Mouse (Mus musculus) adrenal gland (tissue): Measurements from ENCODE around the gene Myrip.
"Not testable (repeated sequence)": the region's sequence is repeated elsewhere in the genome, so short reads cannot be mapped to it uniquely, and the experiment has no call there.

Experiments
- intact Hi-C: fragments of 180-260 bp; cut with DNase I; formaldehyde crosslinking; loops from one replicate; pipeline ENCODE4 v1.15.1; 2025

Gene Myrip

DNA sequence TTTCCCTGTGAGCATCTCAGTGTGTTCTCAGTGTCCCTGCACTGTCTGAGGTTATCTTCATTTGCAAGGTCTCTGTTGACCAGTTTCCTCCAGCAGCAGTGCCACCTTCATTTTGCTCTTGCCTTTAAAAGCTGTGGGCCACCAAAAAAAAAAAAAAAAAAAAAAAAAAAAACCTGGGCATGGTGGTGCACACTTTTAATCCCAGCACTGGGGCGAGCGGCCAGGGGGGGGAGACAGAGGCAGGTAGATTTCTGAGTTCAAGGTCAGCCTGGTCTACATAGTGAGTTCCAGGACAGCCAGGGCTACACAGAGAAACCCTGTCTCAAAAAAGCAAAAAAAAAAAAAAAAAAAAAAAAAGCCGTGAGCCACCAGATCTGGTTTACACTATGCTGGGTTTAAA, 29.7 kb downstream of the Myrip start:
- intact Hi-C loops: not testable (repeated sequence)

DNA sequence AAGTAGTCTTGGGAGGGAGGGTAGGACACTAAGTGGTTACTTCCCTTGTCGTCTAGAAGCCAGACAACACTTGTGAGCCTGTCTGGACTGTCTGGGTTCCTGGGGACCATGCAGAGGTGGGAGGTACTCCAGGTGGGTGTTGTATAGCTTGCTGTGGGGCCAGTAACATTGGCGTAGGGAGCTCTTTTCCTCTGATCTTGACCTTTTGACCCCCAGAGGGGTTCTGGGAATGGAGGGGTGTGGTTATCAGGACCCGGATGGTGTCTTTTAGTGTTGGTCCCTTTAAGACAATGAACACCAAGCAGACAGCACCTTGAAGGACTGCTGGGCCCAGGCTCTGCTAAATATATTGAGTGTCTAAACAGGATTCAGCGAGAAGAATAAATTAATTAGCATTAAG, 36.9 kb downstream of the Myrip start:
- intact Hi-C loops: no loop called here

DNA sequence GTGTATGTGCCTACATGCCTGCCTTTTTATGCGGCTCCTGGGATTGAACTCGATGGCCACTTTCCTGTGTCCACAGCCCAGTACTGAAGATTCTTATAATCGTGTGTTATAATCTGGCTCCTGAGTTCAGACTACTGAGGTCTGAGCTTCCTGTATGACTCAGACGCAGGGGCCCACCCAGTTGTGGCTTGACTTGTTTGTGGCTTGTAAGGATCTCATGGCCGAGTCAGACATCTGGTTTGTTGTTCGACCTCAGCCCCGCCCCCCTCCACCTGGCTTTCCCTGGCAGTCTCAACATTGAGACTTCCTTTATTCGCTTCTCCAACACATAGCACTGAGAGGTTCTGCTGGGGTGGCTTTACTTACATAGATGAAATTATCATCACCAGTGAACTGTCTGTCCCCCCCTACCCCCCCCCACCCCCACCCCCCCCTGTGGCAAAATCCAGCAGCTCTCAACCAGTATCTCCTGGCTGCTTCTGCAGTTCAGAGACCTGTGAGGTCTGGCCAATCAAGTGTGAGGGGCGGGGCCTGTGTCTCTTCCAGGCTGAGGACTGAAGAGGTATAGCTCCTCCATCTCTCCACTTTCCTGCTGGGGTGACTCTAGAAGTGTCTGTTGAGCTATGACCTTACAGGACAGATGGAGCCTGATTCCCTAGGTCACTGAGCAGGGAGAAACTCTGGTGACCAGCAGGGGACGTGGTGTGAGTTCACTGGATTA, 38.8 kb downstream of the Myrip start:
- intact Hi-C loops: no loop called here

DNA sequence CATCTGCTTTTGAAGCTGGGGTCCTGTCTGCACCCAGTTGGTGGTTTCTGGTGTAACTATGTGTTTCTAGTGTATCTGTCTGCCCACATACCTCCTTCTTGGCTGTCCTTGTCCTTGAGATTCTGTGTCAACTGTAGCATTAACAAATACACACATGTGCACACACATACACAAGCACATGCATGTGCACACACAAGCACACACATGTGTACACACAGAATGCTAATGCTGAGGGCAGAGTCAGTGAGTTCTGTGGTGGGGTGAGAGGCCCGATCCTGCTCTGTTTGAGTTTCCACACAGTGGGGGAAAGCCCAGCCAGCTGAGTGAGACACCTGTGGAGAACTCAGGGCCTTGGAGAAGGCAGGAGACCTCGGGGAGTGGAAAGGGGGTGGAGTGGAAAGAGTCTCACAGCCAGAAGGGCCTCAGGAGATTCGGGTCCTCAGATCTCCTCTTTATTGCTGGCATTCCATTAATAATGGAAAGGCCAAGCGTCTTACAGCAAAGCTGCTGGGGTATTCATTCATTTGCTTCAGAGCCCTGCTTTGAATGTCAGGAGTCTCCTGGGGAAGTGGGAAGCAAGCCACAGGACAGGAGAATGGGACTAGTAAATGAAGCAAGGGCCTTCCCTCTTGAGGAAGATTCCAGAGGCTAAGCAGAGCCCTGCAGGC, 41.9 kb downstream of the Myrip start:
- intact Hi-C loops: no loop called here

DNA sequence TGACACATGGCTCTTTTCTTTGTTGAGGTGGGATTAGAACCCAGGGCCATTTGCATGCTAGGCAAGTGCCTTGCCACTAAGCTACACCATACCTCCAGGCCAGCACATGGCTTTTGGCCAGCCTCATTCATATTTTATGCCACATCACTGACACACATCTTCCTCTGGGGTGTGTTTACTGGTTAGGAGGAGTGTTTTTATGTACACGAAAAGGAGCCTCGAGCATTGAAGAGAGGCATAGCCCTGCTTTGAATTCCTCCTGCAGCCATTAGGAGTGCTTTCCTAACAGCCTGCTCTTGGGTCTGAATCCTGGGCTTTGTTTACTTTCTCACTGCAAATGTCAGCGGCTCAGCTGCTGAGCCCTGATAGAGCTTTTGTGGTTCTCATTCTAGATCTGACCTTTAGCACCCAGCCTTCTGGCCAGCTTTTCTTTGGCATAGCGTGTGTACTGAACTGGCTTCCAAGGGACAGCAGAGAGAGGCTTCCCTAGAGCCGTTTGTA, 44.4 kb downstream of the Myrip start:
- intact Hi-C loops: no loop called here

DNA sequence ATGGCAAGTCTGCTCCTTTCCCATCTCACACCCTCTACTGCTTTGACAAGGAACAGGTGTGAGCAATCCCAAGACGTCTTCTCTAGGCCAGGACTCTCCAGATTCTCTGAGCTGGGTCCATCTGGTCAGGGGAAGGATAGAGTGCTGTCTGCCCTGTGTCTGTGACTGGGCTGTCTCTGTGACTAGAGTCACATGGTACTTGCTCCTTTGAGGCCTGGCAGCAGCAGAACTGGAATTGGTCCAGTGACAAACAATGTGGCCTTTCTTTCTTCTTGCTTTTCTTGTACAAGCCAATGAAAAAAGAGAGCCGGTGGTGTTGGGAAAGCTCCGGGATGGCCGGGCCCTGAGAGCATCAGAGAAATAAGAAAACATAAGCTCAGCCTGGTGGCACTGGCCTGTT, 47.8 kb downstream of the Myrip start:
- intact Hi-C loops: no loop called here

DNA sequence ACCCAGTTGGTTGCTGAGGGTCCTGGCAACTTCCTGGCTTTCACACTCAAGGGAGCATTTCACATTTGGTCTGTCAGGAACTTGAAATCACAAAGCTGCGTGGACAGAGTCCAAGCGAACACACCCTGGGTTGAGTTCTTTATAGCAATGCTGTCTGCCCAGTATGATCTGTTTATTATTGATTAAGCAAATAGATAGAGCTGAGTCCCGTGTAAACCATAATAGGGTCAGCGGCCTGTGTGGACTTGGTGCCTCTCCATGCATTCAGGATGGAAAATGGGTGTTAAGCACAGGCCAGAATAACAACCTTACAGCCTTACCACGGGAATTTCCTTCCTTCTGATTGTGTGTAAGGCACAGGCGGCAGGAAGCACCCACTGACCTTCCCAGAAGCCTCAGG, 49.0 kb downstream of the Myrip start:
- intact Hi-C loops: no loop called here

DNA sequence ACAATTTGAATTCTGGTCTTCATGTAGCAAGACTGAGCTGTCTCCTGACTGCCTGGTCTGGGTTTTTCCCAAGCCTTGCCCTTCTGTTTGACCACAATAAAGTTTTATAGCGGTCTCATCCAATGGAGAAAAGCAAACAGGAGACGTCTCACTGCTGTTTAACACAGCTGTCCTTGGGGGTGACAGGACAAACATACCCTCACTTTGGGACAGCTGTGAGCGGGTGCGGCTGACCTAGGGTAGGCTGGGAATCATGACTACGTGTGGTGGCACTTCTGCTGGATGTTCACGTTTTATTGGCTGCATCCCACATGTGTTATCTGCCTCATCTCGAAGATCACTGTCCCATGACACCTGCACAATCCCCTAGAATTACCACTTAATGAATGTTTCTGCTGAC, 49.7 kb downstream of the Myrip start:
- intact Hi-C loops: no loop called here

DNA sequence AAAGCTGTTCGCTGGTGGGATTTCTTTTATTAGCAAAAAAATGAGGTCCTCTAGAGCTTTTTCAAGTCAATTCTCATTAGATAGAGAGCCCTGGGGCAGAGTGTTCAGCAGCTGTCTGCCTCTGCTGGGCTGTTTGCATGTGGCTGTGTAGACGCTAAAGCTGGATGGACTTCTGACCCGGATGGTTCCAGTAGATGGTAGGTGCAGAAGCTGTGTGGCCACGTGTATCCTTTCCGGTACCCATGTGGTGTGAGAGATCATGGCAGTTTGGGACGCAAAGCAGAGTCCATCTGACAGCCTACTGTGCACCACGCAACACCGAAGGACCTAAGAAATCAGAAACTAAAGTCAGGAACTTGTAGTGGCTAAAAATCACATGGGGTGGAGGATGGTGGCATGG, 50.2 kb downstream of the Myrip start:
- intact Hi-C loops: no loop called here

DNA sequence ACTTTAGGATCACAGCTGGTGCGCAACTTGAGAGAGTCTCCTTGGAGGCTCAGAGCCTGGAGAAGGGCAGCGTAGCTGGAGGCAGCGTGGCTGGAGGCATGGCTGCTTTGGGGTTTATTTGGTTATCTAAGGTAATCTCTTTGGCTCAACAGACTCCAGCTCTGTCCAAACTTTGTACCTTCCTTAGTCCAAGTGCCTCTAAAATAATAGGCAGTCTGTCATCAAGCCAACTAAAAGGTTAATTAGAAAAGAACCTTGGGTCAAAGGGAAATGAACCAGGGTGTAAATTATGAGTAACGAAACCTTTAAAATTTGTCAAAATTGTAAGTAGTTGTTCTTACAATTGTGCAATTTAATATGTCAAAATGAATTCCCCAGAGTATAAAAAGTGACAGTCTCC, 51.7 kb downstream of the Myrip start:
- intact Hi-C loops: no loop called here

DNA sequence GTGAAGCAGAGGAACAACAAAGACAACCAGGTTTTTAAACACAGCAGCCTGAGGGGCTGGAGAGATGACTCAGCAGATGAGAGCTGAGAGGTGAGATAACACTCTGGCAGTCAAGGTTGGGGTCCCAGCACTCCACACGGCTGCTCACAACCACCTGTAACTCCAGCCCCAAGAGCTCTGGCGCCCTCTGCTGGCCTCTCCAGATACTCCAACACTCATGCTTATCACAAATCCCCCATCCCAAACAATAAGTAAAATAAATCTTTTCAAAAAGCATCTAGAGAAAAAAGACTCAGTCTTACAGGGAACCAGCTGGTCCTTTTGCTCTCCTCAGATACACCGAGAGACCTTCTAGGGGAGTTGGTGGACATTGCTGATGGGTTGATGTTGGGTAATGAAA, 52.7 kb downstream of the Myrip start:
- intact Hi-C loops: no loop called here

DNA sequence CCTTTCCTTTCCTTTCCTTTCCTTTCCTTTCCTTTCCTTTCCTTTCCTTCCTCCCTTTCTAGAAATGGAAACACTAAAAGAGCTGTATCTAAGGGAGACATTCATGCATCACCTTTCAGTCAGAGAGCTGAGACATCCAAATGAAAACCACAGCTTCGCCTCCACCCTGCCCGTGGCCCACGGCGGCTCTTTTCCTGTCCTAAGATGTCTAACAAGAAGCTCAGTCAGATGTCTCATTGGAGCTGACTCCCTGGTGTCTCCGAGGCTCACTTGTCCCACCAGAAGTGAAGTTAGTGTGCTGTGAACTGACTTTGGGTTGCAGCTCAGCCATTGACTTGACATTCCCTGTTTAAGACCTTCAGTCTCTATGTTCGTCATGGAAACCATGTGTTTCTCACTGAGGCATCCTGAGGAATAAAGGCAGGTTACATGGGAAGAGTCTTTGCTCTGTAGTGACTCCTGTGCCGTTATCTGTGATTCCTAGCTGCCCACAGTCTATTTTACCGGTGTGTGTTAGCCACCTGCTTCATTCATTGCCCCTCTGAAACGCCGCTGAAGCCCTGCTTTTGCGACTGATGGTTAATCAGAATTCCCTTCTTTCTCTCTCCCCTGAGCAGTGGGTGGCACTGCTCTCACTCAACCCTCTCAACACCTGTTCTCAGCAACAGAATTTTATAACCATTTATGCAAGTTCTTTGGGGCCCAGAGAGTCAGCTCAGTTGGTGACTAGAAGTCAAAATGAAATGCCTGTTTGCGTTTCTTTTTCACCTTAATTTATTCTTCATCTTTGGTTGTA, 53.4 kb downstream of the Myrip start:
- intact Hi-C loops: no loop called here

DNA sequence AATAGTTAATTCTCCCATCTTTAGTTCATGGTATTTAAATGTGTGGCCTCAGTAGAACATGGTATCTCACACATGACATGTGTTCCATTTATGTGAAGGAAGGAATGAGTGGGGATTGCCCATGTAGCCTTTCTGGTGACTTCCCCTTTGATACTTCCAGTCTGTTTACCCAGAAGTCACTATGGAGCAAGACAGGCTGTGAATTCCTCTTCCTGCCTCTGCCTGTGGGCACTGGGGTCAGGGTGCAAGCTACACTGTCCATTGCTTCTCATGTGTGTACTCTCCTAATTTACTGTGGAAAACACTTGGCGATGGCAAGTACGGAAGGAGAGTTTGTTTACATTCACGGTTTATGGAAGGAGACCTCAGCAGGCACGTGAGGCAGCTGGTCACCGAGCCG, 55.2 kb downstream of the Myrip start:
- intact Hi-C loops: no loop called here

DNA sequence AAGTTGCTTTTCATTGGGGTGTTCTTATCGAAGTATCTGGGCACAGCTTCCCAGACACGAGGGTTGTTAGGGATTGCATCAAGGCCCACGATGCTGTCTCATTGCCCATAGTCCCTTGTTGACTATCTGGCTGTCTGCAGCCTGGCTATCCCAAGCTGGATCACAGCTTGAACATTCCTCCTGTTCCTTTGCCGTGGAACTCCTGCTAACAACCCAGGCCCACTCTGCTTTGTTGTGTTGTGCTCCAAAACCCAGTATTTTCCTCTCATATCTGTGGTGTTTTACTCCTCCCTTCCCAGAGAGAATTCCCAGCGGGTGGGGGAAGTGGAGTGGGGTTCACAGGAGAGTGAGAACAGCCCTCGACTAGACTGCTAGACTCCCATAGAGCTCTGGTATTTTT, 56.7 kb downstream of the Myrip start:
- intact Hi-C loops: no loop called here

DNA sequence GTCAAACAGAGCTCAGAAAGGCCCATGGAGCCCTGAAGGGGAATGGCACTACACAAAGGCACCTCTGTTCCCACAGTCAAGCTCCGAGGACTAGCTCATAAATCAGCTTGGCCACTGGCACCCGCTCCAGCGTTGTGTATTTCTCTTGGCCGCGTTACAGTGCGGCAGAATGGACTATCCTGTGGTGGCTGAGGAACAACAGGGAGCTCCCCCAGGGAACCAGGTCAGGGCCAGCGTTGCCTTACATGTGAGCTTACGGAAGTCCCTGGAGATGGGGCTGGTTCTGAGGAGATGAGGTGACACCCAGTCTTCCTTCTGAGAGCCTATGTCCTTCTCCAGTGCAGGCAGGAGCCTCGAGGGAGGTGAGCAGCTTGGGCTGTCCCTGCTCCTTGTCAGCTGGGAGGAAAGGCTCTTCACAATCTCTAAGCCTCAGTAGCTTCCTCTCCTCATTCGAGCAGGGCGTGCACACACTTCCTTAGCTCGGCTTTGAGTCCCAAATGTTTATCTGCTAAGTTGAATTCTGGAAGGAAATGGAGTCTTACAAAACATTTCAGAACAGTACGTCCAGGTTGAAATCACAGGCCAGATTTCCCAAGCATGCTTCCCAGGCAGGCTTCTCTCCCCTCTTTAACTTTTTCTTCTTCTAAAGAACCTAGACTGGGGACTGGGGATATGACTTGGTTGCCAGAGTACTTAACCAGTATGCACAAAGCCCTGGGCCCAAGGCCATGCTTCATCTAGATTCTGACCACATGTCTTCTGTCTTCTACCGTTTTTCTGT, 59.3 kb downstream of the Myrip start:
- intact Hi-C loops: no loop called here

DNA sequence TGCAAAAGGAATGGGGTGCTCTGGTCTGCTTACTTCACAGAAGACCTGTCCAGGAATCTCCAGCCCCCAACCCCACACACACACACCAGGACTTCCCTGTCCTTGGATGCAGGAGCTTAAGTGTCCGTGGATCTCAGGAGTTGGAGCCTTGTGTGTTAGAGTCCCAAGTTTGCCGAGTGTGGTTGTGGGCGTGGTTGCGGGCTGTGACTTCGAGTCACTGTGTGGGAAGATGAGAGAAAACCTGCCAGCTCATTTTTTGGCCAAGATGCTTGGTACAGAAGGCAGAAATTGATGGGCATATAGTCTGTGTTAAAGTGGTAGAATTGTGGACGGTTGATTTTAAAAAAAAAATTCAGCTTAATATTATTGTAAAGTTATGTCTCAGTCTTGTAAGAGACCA, 60.3 kb downstream of the Myrip start:
- intact Hi-C loops: no loop called here

DNA sequence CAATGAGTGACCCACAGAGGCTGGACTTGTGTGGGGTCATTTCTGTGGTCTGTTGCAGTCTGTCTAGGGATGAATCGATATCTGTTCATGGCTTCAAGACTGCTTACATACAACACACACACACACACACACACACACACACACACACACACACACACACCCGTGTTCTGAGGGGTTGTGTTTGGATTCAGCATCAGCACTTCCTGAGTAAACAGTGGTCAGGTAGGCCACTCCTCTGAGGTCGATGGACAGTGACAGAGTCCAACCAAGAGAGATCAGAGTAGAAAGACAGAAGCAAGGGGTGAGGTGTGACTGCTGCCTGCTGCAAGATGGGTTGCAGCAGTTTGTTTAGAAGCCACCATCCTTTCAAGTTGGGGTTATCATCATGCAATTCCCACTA, 61.4 kb downstream of the Myrip start:
- intact Hi-C loops: no loop called here

DNA sequence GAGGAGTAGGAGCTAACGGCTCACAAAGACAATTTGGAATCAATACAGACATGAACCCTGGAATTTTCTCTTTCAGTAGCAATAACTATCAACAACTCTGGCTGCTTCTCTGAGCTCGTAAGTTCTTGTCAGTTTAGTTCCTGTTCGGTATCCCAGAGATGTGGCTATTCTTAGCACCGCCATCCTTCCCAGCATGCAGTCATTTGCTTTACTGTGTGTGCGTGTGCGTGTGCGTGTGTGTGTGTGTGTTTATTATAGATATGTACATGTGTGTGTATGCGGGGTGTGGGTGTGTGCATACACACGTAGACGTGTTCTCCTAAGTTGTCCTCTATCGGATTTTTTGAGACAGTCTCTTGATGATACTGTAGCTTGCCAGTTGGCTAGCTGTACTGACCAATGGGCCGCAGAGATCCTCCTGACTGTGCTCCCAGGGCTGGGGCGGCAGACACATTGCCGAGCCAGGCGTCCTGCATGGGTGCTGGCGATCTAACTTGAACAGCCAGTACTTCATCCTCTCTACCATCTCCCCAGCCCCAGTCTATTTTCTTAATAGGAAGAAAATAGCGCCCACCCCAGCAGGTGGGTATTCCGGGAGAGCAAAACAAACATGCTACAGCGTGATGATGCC, 63.5 kb downstream of the Myrip start:
- intact Hi-C loops: no loop called here

DNA sequence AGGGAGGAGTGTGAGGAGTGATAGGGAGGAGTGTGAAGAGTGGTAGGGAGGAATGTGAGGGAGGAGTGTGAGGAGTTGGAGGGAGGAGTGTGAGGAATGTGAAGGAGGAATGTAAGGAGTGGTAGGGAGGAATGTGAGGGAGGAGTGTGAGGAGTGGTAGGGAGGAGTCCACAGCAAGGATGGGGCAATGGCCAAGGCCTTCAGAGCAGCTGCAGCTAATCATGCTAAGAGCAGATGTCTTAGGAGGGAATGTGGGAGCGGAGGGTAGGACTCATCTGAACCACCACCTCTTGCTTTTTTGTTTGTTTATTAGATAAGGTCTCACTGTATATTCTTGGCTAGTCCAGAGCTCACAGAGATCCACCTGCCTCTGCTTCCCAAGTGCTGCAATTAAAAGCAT, 66.2 kb downstream of the Myrip start:
- intact Hi-C loops: no loop called here

DNA sequence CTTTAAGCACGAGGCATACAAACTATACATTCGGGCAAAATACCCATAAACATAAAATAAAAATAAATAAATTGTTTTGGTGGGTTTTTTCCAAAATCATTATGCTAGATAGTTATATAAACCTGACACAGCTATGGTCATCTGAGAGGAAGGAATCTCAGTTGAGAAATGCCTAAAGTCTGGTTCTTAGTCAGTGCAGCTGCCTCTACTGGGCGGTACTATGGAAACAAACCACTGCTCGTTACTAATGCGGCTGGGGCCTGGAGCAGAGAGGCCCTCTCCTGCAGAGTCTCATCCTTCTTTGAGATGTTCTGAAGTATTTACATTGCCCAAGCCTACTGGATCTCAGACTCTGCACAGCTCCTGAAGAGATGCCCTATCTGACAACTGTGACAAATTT, 70.3 kb downstream of the Myrip start:
- intact Hi-C loops: no loop called here

DNA sequence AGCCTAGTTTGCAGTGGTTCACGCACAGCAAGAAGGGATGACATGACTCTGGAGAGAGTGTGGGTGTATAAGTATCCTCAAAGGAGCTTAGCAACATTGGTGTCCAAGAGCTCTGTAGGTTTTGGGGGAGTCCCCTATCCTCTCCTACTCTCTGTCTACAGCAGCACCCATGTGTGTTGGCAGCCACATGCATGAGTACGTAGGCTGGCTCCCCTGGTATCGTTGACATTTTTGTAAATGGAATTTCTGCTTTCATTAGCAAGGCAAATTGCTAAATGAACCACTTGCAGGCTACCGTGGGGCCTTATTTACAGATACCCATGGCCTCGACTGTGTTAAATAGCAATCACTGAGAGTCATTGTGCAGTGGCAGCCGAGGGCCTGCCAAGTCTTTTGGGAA, 71.0 kb downstream of the Myrip start:
- intact Hi-C loops: no loop called here
